Mouse (Mus musculus) hindbrain, embryonic 16.5 days (tissue): ENCODE measurements at regions not wholly inside any gene's neighbourhood (a gene's known extent, or its start where the extent isn't known, plus 50 kb on each side); places are given as distances from the start of the nearest gene placed in this dataset.
A peak's percentile ranks its signal among the peaks of the same experiment; 100 is the strongest.

Source experiments
- ATAC-seq: fragments of 200-750 bp; cut with Nextera tagmentation; 2 replicates; pipeline ENCODE4 v1.8.0; 2017; ENCODE audit warnings: moderate TSS enrichment, moderate library complexity
- H3K27ac ChIP-seq: fragments of 300-500 bp; sonication (generic); 2 replicates; pipeline ENCODE4 v1.5.1; 2014; ENCODE audit warnings: low read depth, mild to moderate bottlenecking, control low read depth, low read length, moderate library complexity
- H3K27me3 ChIP-seq: fragments of 300-500 bp; sonication (generic); replicated peaks from 2 replicates; pipeline ENCODE4 v1.6.1; 2014; ENCODE audit warnings: low read length; ENCODE audit not compliant: control insufficient read depth, insufficient read depth
- H3K36me3 ChIP-seq: fragments of 300-500 bp; sonication (generic); 2 replicates; pipeline ENCODE4 v1.6.1; 2014; ENCODE audit warnings: mild to moderate bottlenecking, low read length, moderate library complexity, mixed read lengths; ENCODE audit not compliant: control insufficient read depth, insufficient read depth
- H3K4me1 ChIP-seq: fragments of 300-500 bp; sonication (generic); 2 replicates; pipeline ENCODE4 v1.6.1; 2014; ENCODE audit warnings: low read depth, low read length; ENCODE audit not compliant: control insufficient read depth, insufficient read depth
- H3K4me2 ChIP-seq: fragments of 300-500 bp; sonication (generic); 2 replicates; pipeline ENCODE4 v1.6.1; 2014; ENCODE audit warnings: mild to moderate bottlenecking, low read length, control low read depth, moderate library complexity
- H3K4me3 ChIP-seq: fragments of 300-500 bp; sonication (generic); 2 replicates; pipeline ENCODE4 v1.5.1; 2014; ENCODE audit warnings: mild to moderate bottlenecking, low read length, control low read depth, moderate library complexity
- H3K9ac ChIP-seq: fragments of 300-500 bp; sonication (generic); 2 replicates; pipeline ENCODE4 v1.6.1; 2014; ENCODE audit warnings: low read depth, mild to moderate bottlenecking, control low read depth, low read length, moderate library complexity
- H3K9me3 ChIP-seq: fragments of 300-500 bp; sonication (generic); 2 replicates; pipeline ENCODE4 v1.6.1; 2014; ENCODE audit warnings: mild to moderate bottlenecking, low read length, moderate library complexity; ENCODE audit not compliant: control insufficient read depth
- WGBS: fragments of 180-500 bp; shearing (Covaris S2); extraction: QIAGEN DNeasy Blood & Tissue Kit; methylation state at CpG from one replicate; pipeline ENCODE4 v1.1.7; 2014; 5-methylcytosine and 5-hydroxymethylcytosine counted together

GRCm38 (mm10) chr3:19829752-19830151, 127.1 kb upstream of the Cp start:
- no peaks in the 10 kb centered on the region for H3K36me3 ChIP-seq
- H3K27ac ChIP-seq = no peak overlapping the region
- H3K4me3 ChIP-seq = no peak overlapping the region
- no peaks in the 10 kb centered on the region for H3K27me3 ChIP-seq
- no peak overlapping the region for H3K9ac ChIP-seq
- no peak overlapping the region for H3K4me2 ChIP-seq
- WGBS = 92% methylated on average over 2 of the region's 2 CpGs
- H3K9me3 ChIP-seq = no peaks in the 10 kb centered on the region
- no peak for ATAC-seq
- H3K4me1 ChIP-seq = no peaks in the 10 kb centered on the region

DNA sequence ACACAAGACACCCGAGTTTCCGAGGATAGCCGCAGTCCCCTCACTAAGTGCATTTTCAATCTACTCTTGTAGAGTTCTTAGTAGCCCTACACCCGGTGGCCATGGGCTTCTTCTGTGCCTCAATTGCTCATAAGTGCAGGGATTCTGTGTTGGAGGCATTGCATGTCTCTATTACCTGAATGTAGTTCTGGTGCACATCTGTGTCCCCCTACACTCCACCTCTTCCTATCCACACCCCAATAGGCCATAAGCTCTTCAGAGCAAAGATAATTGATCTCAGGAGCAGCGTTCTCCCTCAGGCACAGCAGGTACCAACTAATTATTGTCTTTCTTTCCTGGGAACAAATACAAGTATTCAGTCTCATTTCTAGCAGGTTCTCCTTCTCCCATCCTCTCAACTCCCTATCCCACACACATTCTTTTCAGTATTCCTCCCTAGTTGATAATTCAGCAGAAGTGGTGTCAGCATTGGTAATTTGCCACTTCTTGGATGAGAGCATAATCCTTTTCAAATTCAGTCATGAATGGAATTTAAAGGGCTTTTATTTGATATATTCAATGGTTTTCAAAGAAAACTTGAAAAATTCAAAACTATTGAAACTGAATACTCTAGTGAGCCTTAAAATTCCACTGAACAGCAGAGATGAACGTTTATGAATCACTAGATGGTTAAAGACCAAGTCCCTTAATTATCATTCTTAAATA, 108.7 kb upstream of the Cp start:
- Histone ChIP-seq H3K36me3 (no peaks in the 10 kb centered on the region), H3K4me3 (no peak overlapping the region), H3K27me3 (no peaks in the 10 kb centered on the region), H3K4me1 (no peaks in the 10 kb centered on the region), H3K9ac (no peak overlapping the region), H3K9me3 (no peaks in the 10 kb centered on the region), H3K4me2 (no peak overlapping the region), H3K27ac (no peak overlapping the region)
- 75% methylated on average over 6 of the region's 6 CpGs for WGBS
- no peak for ATAC-seq

DNA sequence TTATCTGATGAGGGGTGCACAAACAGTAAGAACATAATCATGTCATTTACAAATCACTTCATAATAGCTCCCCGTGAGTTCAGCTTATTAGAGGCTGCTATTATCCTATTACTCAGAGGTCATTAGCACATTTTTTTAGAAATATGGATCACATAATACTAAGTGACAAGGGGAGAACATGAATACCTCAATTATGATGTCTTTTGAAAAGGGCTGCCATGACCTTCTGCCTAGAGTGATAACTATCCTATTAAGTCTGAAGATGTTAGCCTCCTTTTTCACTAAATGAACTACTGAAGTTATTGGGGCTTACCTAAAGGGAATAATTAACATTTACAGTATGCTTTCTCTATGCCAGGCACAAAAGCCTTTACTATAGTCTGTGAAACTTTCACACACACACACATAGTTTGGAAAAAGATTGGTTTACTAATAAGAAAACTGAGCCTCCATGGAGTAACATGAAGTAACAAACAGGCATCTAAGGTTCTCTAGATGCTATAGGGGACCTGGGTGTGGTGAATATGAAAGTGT, 108.1 kb upstream of the Cp start:
- Histone ChIP-seq H3K4me1 (no peaks in the 10 kb centered on the region), H3K4me3 (no peak overlapping the region), H3K9ac (no peak overlapping the region), H3K9me3 (no peaks in the 10 kb centered on the region), H3K36me3 (no peaks in the 10 kb centered on the region), H3K4me2 (no peak overlapping the region), H3K27me3 (no peaks in the 10 kb centered on the region), H3K27ac (no peak overlapping the region)
- 55% methylated on average over 1 of the region's 1 CpGs for WGBS
- ATAC-seq = 0 out of 2 replicates have a peak, but pooled peaks have one; percentile 34

GRCm38 (mm10) chr3:19882623-19883022, 74.2 kb upstream of the Cp start:
- Histone ChIP-seq H3K4me3 (no peak overlapping the region), H3K4me2 (no peak overlapping the region), H3K4me1 (no peaks in the 10 kb centered on the region), H3K27me3 (no peaks in the 10 kb centered on the region), H3K9me3 (no peaks in the 10 kb centered on the region), H3K9ac (no peak overlapping the region), H3K27ac (no peak overlapping the region), H3K36me3 (no peaks in the 10 kb centered on the region)
- 71% methylated on average over 2 of the region's 2 CpGs for WGBS
- no peak for ATAC-seq

- Histone ChIP-seq H3K9me3 (no peaks in the 10 kb centered on the region), H3K27me3 (no peaks in the 10 kb centered on the region)
- no peak for ATAC-seq
Observed at GRCm38 (mm10) chr3:19888405-19888804, 68.4 kb upstream of the Cp start.

GRCm38 (mm10) chr3:19894258-19894629, 62.6 kb upstream of the Cp start:
- Histone ChIP-seq H3K9me3 (no peaks in the 10 kb centered on the region; the same call in 1 of the 2 replicates), H3K27ac (no peak overlapping the region), H3K4me1 (peaks cover 18% of the 10 kb centered on the region), H3K4me2 (peak overlapping the region; percentile 68), H3K4me3 (peak overlapping the region; percentile 57), H3K27me3 (no peaks in the 10 kb centered on the region), H3K9ac (peak overlapping the region; percentile 38; the same call in 1 of the 2 replicates), H3K36me3 (no peaks in the 10 kb centered on the region)
- no peak for ATAC-seq
- 5% methylated on average over 10 of the region's 10 CpGs for WGBS

More at GRCm38 (mm10) chr3:19888405-19888804, 68.4 kb upstream of the Cp start:
- Histone ChIP-seq H3K4me1 (no peaks in the 10 kb centered on the region), H3K4me3 (no peak overlapping the region), H3K9ac (no peak overlapping the region), H3K36me3 (no peaks in the 10 kb centered on the region), H3K4me2 (no peak overlapping the region), H3K27ac (no peak overlapping the region)

- peak overlapping the region; percentile 70 for H3K27ac ChIP-seq
- peaks cover 18% of the 10 kb centered on the region for H3K4me1 ChIP-seq
- H3K4me2 ChIP-seq = peak overlapping the region; percentile 83
- H3K4me3 ChIP-seq = peak overlapping the region; percentile 57
- under 1% methylated on average over 68 of the region's 68 CpGs for WGBS
- H3K27me3 ChIP-seq = no peaks in the 10 kb centered on the region
- ATAC-seq = peak; percentile 100
- H3K9me3 ChIP-seq = no peaks in the 10 kb centered on the region; the same call in 1 of the 2 replicates
- H3K9ac ChIP-seq = peak overlapping the region; percentile 73
- no peaks in the 10 kb centered on the region for H3K36me3 ChIP-seq
Observed at GRCm38 (mm10) chr3:19894630-19895578, 62.0 kb upstream of the Cp start.

- H3K9me3 ChIP-seq = no peaks in the 10 kb centered on the region; the same call in none of the 2 replicates
- no peak for ATAC-seq
- H3K4me1 ChIP-seq = peaks cover 18% of the 10 kb centered on the region
- H3K36me3 ChIP-seq = 0 out of 2 replicates have a peak, but pooled peaks cover 2% of the 10 kb centered on the region
- H3K27me3 ChIP-seq = no peaks in the 10 kb centered on the region
- H3K4me3 ChIP-seq = peak overlapping the region; percentile 57
- peak overlapping the region; percentile 83 for H3K4me2 ChIP-seq
- WGBS = 52% methylated on average over 5 of the region's 5 CpGs
- H3K27ac ChIP-seq = peak overlapping the region; percentile 70; the same call in 1 of the 2 replicates
- H3K9ac ChIP-seq = peak overlapping the region; percentile 73
Observed at GRCm38 (mm10) chr3:19895755-19896154, 61.1 kb upstream of the Cp start.

- 94% methylated on average over 3 of the region's 3 CpGs for WGBS
- Histone ChIP-seq H3K4me1 (peaks cover 18% of the 10 kb centered on the region), H3K9ac (no peak overlapping the region), H3K4me3 (no peak overlapping the region), H3K9me3 (no peaks in the 10 kb centered on the region; the same call in none of the 2 replicates), H3K4me2 (peak overlapping the region; percentile 15; the same call in 1 of the 2 replicates), H3K36me3 (0 out of 2 replicates have a peak, but pooled peaks cover 2% of the 10 kb centered on the region), H3K27ac (no peak overlapping the region), H3K27me3 (no peaks in the 10 kb centered on the region)
- ATAC-seq = no peak
Observed at GRCm38 (mm10) chr3:19897140-19897539, 59.7 kb upstream of the Cp start.
